Mouse (Mus musculus): ENCODE measurements around the gene Caprin2.
"Not testable (repeated sequence)": the region's sequence is repeated elsewhere in the genome, so short reads cannot be mapped to it uniquely, and the experiment has no call there.

DNA sequence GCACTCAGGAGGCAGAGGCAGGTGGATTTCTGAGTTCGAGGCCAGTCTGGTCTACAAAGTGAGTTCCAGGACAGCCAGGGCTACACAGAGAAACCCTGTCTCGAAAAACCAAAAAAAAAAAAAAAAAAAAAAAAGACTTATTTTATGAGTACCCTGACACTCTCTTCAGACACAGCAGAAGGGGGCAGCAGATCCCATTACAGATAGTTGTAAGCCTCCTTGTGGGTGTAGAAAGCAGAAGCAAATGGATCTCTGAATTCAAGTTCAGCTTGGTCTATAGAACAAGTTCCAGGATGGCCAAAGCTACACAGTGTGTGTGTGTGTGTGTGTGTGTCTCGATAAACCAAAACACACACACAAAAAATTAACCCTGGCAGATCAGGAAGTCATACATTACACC is 44.3 kb upstream of the Caprin2 start:
- TF ChIP-seq POLR2A (IDR thresholded peaks at IDR 0.05; ENCODE audit: insufficient read length, low read depth); TCF12 (IDR thresholded peaks at IDR 0.05; ENCODE audit: insufficient read depth, poor library complexity, severe bottlenecking); USF1 (IDR thresholded peaks at IDR 0.05; ENCODE audit: low read depth); MYOG (IDR thresholded peaks at IDR 0.05; ENCODE audit: control insufficient read depth in 1 of 3, insufficient read depth in 1 of 3, insufficient read length in 2 of 3, low read depth in 2 of 3); CEBPB (IDR thresholded peaks at IDR 0.05; ENCODE audit: insufficient read depth, poor library complexity, severe bottlenecking); SRF (IDR thresholded peaks at IDR 0.05; ENCODE audit: control insufficient read depth, insufficient read length, low read depth); POLR2AphosphoS2 (IDR thresholded peaks at IDR 0.05; ENCODE audit: insufficient read length, low read depth); TCF3 (IDR thresholded peaks at IDR 0.05; ENCODE audit: insufficient read length, low read depth): not testable (repeated sequence)
